Mouse (Mus musculus): ENCODE data around the gene Mettl21a. TPM values are rescaled to one million over a fixed set of nuclear protein-coding genes. Genes with fewer than 3 reads are reported as not detected.

The Mettl21a gene
- total and polyA plus RNA-seq, 3 experiments, result 18.4 to 38.8 (median 25.7) TPM

- Histone ChIP-seq H3K9ac (ENCODE audit: insufficient read depth, low read depth) (no peak overlapping the region), H3K4me1 (ENCODE audit: control insufficient read depth in 1 of 2, insufficient read depth in 2 of 2) (peaks cover 0 to 2% of the 10 kb centered on the region in 2 experiments; a peak in 1 of 4 replicates), H3K4me2 (ENCODE audit: insufficient read depth, low read depth, poor library complexity, severe bottlenecking) (no peak overlapping the region), H3K79me2 (replicated peaks; ENCODE audit: control insufficient read depth, extremely low read depth, insufficient read depth, poor library complexity, severe bottlenecking) (no peaks in the 10 kb centered on the region), H3K27me3 (replicated peaks) (no peaks in the 10 kb centered on the region), H3K4me3 (replicated peaks in 1 of 3; ENCODE audit: low read depth in 2 of 3, low read length in 2 of 3, poor library complexity in 1 of 3) (no peak overlapping the region), H3K9me3 (replicated peaks; ENCODE audit: low read length) (no peaks in the 10 kb centered on the region), H3K36me3 (replicated peaks in 1 of 2; ENCODE audit: control insufficient read depth in 1 of 2, insufficient read depth in 1 of 2, low read length in 1 of 2) (peaks cover 43 to 70% of the 10 kb centered on the region in 2 experiments), H3K27ac (ENCODE audit: insufficient read depth, low read depth) (no peak overlapping the region)
- dilution Hi-C loops (cut with MboI; ENCODE audit: extremely low pct_ligation_motif_present, extremely low pct_unique_long_range_greater_than_20kb, low sequenced_read_pairs), result no loop called here
- in situ Hi-C loops (cut with MboI; ENCODE audit: low pct_ligation_motif_present, low pct_unique_long_range_greater_than_20kb, low sequenced_read_pairs), result no loop called here
- no peak for DNase-seq (ENCODE audit: extremely low read depth)
- no peak for TF ChIP-seq NRF1 (IDR thresholded peaks at IDR 0.05; ENCODE audit: low read depth, low read length)
These were observed 40.3 kb downstream of the Mettl21a start for GRCm38 (mm10) chr1:64576732-64577131.

- H3K36me3 ChIP-seq (replicated peaks in 1 of 2; ENCODE audit: control insufficient read depth in 1 of 2, insufficient read depth in 1 of 2, low read length in 1 of 2), result peaks cover 38 to 66% of the 10 kb centered on the region in 2 experiments
- H3K79me2 ChIP-seq (replicated peaks; ENCODE audit: control insufficient read depth, extremely low read depth, insufficient read depth, poor library complexity, severe bottlenecking), result no peaks in the 10 kb centered on the region
- H3K27ac ChIP-seq (ENCODE audit: insufficient read depth, low read depth), result no peak overlapping the region
- no peak overlapping the region for H3K4me3 ChIP-seq (replicated peaks in 1 of 3; ENCODE audit: low read depth in 2 of 3, low read length in 2 of 3, poor library complexity in 1 of 3)
- no peak for DNase-seq (ENCODE audit: extremely low read depth)
- no peak for TF ChIP-seq USF2 (conservative IDR thresholded peaks at IDR 0.05; ENCODE audit: low read depth, low read length)
- no peak for TF ChIP-seq POLR2A (IDR thresholded peaks at IDR 0.05; ENCODE audit: low read depth, low read length)
- TF ChIP-seq USF1 (IDR thresholded peaks at IDR 0.05; ENCODE audit: low read depth, low read length), result no peak
- dilution Hi-C loops (cut with MboI; ENCODE audit: extremely low pct_ligation_motif_present, extremely low pct_unique_long_range_greater_than_20kb, low sequenced_read_pairs), result no loop called here
- H3K27me3 ChIP-seq (replicated peaks), result no peaks in the 10 kb centered on the region
- H3K4me2 ChIP-seq (ENCODE audit: insufficient read depth, low read depth, poor library complexity, severe bottlenecking), result no peak overlapping the region
- in situ Hi-C loops (cut with MboI; ENCODE audit: low pct_ligation_motif_present, low pct_unique_long_range_greater_than_20kb, low sequenced_read_pairs), result no loop called here
- no peak overlapping the region for H3K9ac ChIP-seq (ENCODE audit: insufficient read depth, low read depth)
- H3K9me3 ChIP-seq (replicated peaks; ENCODE audit: low read length), result no peaks in the 10 kb centered on the region
- H3K4me1 ChIP-seq (ENCODE audit: control insufficient read depth in 1 of 2, insufficient read depth in 2 of 2), result peaks cover 0 to 2% of the 10 kb centered on the region in 2 experiments; a peak in 1 of 4 replicates
These were observed 41.0 kb downstream of the Mettl21a start for GRCm38 (mm10) chr1:64576022-64576421.

GRCm38 (mm10) chr1:64568206-64568605 is 48.8 kb downstream of the Mettl21a start:
- Histone ChIP-seq H3K79me2 (replicated peaks; ENCODE audit: control insufficient read depth, extremely low read depth, insufficient read depth, poor library complexity, severe bottlenecking) (no peaks in the 10 kb centered on the region), H3K4me3 (replicated peaks in 1 of 3; ENCODE audit: low read depth in 2 of 3, low read length in 2 of 3, poor library complexity in 1 of 3) (no peak overlapping the region), H3K4me1 (ENCODE audit: control insufficient read depth in 1 of 2, insufficient read depth in 2 of 2) (no peaks in the 10 kb centered on the region), H3K9me3 (replicated peaks; ENCODE audit: low read length) (no peaks in the 10 kb centered on the region), H3K4me2 (ENCODE audit: insufficient read depth, low read depth, poor library complexity, severe bottlenecking) (no peak overlapping the region), H3K9ac (ENCODE audit: insufficient read depth, low read depth) (no peak overlapping the region), H3K27ac (ENCODE audit: insufficient read depth, low read depth) (no peak overlapping the region), H3K36me3 (replicated peaks in 1 of 2; ENCODE audit: control insufficient read depth in 1 of 2, insufficient read depth in 1 of 2, low read length in 1 of 2) (peaks cover 22 to 67% of the 10 kb centered on the region in 2 experiments), H3K27me3 (replicated peaks) (no peaks in the 10 kb centered on the region)
- TF ChIP-seq MAX (IDR thresholded peaks at IDR 0.05; ENCODE audit: low read length), result no peak
- no peak for TF ChIP-seq NELFE (IDR thresholded peaks at IDR 0.05; ENCODE audit: low read depth, low read length)
- no peak for TF ChIP-seq PAX5 (IDR thresholded peaks at IDR 0.05; ENCODE audit: low read length)
- TF ChIP-seq MYC (IDR thresholded peaks at IDR 0.05; ENCODE audit: low read depth, low read length), result no peak
- no peak for TF ChIP-seq GABPA (IDR thresholded peaks at IDR 0.05; ENCODE audit: insufficient replicate concordance, low read depth, low read length)
- no peak for TF ChIP-seq RAD21 (IDR thresholded peaks at IDR 0.05; ENCODE audit: low read depth, low read length)
- TF ChIP-seq ETS1 (conservative IDR thresholded peaks at IDR 0.05; ENCODE audit: low read depth, low read length), result no peak
- no peak for TF ChIP-seq EP300 (IDR thresholded peaks at IDR 0.05; ENCODE audit: low read length)
- TF ChIP-seq SIN3A (IDR thresholded peaks at IDR 0.05; ENCODE audit: low read length), result no peak
- no peak for TF ChIP-seq NRF1 (IDR thresholded peaks at IDR 0.05; ENCODE audit: low read depth, low read length)
- DNase-seq (ENCODE audit: extremely low read depth), result no peak
- in situ Hi-C loops (cut with MboI; ENCODE audit: low pct_ligation_motif_present, low pct_unique_long_range_greater_than_20kb, low sequenced_read_pairs) (no loop called here), dilution Hi-C loops (cut with MboI; ENCODE audit: extremely low pct_ligation_motif_present, extremely low pct_unique_long_range_greater_than_20kb, low sequenced_read_pairs) (no loop called here)

Measured in CH12.LX (cell line).